Mouse (Mus musculus): Measurements from ENCODE around the gene Mrto4. TPM values are rescaled to one million over a fixed set of nuclear protein-coding genes. Genes with fewer than 3 reads are reported as not detected.

Gene Mrto4
- polyA plus RNA-seq, 1 experiment: 90.5 TPM

DNA sequence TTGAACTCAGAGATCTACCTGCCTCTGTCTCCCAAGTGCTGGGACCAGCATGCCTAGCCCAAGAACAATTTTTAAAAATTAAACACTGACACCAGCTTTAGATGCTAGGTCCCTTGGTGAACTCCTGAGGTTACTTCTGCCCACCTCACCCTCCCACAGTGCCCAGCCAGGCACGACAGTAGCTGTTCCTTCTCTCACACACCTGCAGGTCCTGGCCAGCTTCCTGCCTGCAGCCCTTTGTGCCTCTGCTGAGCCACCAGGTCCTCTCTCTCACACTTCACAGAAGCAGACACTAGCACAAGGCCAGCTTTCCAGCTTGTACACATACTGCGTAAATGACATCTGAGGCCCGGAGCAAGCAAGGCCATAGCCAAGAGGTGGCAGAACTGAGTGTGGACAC lies 46.9 kb downstream of the Mrto4 start:
- Histone ChIP-seq H3K27me3 (ENCODE audit: control insufficient read depth, insufficient read depth, low read length) (no peaks in the 10 kb centered on the region), H3K27ac (ENCODE audit: control insufficient read depth, insufficient read depth, low read depth, low read length) (no peak overlapping the region), H3K4me1 (ENCODE audit: control insufficient read depth, insufficient read depth, low read length) (peaks cover 10% of the 10 kb centered on the region), H3K36me3 (ENCODE audit: control insufficient read depth, insufficient read depth, low read length) (no peaks in the 10 kb centered on the region; the same call in 1 of the 2 replicates), H3K4me3 (ENCODE audit: control insufficient read depth, low read depth, low read length) (no peak overlapping the region)
- TF ChIP-seq POLR2A (IDR thresholded peaks at IDR 0.05; ENCODE audit: control insufficient read depth, low read depth, low read length): no peak
- TF ChIP-seq CTCF (IDR thresholded peaks at IDR 0.05; ENCODE audit: control insufficient read depth, insufficient read depth, insufficient replicate concordance, low read depth, low read length): no peak

DNA sequence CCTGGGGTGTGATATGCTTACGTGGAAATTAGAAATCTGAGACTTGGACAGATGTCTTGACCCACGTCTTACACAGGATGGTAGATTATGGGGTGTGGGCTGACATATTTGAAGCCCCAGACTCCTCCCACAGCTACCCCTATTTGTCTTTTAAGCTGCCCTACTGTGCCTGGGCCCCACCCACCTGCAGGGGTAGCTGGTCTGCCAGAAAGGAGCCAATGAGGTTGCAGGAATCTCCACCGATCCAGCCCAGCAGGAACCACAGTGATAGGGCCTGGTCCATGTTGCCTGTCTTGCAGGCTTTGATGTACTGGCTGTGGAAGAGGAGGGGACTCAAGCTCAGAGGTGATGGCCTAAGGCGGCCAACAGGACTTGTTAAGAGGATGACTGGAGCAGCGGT lies 50.1 kb downstream of the Mrto4 start:
- Histone ChIP-seq H3K4me3 (ENCODE audit: control insufficient read depth, low read depth, low read length) (no peak overlapping the region), H3K4me1 (ENCODE audit: control insufficient read depth, insufficient read depth, low read length) (peaks cover 2% of the 10 kb centered on the region; the same call in 1 of the 2 replicates), H3K27ac (ENCODE audit: control insufficient read depth, insufficient read depth, low read depth, low read length) (no peak overlapping the region), H3K36me3 (ENCODE audit: control insufficient read depth, insufficient read depth, low read length) (no peaks in the 10 kb centered on the region; the same call in 1 of the 2 replicates), H3K27me3 (ENCODE audit: control insufficient read depth, insufficient read depth, low read length) (no peaks in the 10 kb centered on the region)
- TF ChIP-seq POLR2A (IDR thresholded peaks at IDR 0.05; ENCODE audit: control insufficient read depth, low read depth, low read length) (no peak), CTCF (IDR thresholded peaks at IDR 0.05; ENCODE audit: control insufficient read depth, insufficient read depth, insufficient replicate concordance, low read depth, low read length) (no peak)

DNA sequence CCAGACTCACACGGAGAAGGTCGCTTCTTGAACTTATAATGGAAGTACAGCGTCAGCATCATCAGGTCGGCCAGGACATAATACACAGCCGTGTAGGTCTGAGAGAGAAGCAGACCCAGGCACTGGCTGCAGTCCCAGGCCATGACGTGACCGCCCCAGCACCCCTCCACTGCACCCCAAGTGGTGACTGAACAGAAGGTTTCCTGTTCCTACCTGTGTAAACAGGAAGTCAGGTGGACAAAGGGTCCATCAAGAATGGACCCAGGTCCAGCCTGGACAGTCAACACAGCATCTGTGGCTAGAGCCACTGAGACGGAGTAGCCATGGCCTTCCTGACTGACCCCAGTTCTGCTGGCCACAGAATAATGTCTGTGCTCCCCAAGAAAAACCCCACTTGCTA lies 50.6 kb downstream of the Mrto4 start:
- H3K36me3 ChIP-seq (ENCODE audit: control insufficient read depth, insufficient read depth, low read length): no peaks in the 10 kb centered on the region; the same call in 1 of the 2 replicates
- no peak overlapping the region for H3K27ac ChIP-seq (ENCODE audit: control insufficient read depth, insufficient read depth, low read depth, low read length)
- H3K4me1 ChIP-seq (ENCODE audit: control insufficient read depth, insufficient read depth, low read length): peaks cover 2% of the 10 kb centered on the region; the same call in 1 of the 2 replicates
- no peak overlapping the region for H3K4me3 ChIP-seq (ENCODE audit: control insufficient read depth, low read depth, low read length)
- TF ChIP-seq CTCF (IDR thresholded peaks at IDR 0.05; ENCODE audit: control insufficient read depth, insufficient read depth, insufficient replicate concordance, low read depth, low read length): no peak
- no peak for TF ChIP-seq POLR2A (IDR thresholded peaks at IDR 0.05; ENCODE audit: control insufficient read depth, low read depth, low read length)
- H3K27me3 ChIP-seq (ENCODE audit: control insufficient read depth, insufficient read depth, low read length): no peaks in the 10 kb centered on the region

DNA sequence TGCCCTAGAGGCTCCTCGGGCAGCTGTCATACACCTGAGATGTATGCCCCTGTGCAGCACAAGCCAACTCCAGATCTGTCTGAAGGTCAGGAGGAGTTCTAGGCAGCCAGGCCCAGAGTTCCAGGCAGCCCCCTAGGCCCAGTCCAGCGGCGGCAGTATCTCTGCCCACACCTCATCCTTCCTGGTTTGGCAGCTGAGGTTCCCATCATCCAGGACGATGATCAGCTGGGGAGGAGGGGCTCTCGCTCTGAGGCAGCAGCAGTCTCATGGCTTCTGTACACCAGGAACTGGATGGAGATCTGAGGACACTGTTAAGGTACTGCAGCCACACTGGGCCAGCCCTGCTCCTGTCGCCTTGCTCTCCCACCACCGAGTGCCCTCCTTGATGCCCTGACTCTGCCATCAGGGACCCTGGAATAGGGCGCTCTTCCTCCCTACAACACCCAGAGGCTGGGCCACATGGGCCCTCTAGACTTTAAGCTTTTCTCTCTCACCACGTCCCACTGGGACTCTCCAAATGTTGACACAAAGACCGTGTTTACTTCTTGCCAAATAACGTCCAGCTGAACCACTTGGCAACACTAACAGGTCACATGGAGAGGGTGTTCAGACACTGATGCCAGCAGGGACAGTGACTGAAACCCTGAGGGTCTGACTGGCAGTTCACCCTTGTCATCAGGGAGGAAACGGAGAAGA lies 53.6 kb downstream of the Mrto4 start:
- no peak overlapping the region for H3K27ac ChIP-seq (ENCODE audit: control insufficient read depth, insufficient read depth, low read depth, low read length)
- no peaks in the 10 kb centered on the region for H3K36me3 ChIP-seq (ENCODE audit: control insufficient read depth, insufficient read depth, low read length)
- TF ChIP-seq POLR2A (IDR thresholded peaks at IDR 0.05; ENCODE audit: control insufficient read depth, low read depth, low read length) (no peak), CTCF (IDR thresholded peaks at IDR 0.05; ENCODE audit: control insufficient read depth, insufficient read depth, insufficient replicate concordance, low read depth, low read length) (no peak)
- H3K4me3 ChIP-seq (ENCODE audit: control insufficient read depth, low read depth, low read length): no peak overlapping the region
- no peaks in the 10 kb centered on the region for H3K27me3 ChIP-seq (ENCODE audit: control insufficient read depth, insufficient read depth, low read length)
- H3K4me1 ChIP-seq (ENCODE audit: control insufficient read depth, insufficient read depth, low read length): peaks cover 2% of the 10 kb centered on the region; the same call in 1 of the 2 replicates

DNA sequence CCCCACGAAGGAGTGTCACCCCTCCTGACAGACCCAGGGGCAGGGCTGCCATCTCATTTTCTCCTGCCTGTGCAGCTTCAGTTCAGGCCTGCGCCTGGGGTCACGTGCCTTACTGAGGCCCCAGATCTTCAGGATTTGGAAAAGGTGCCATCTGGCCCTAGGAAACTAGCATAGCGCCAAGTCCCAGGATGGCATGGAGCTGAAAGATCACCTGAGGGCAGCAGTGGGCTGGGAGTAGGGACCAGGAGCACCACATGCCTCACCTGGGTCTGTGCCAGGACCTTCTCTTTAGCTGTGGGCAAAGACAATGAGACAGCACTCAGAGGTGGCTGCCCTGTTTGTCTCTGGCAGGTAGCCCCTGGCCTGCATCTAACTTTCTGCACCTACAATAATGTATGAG lies 54.8 kb downstream of the Mrto4 start:
- H3K27me3 ChIP-seq (ENCODE audit: control insufficient read depth, insufficient read depth, low read length): no peaks in the 10 kb centered on the region
- no peaks in the 10 kb centered on the region for H3K4me1 ChIP-seq (ENCODE audit: control insufficient read depth, insufficient read depth, low read length)
- no peak overlapping the region for H3K27ac ChIP-seq (ENCODE audit: control insufficient read depth, insufficient read depth, low read depth, low read length)
- no peak overlapping the region for H3K4me3 ChIP-seq (ENCODE audit: control insufficient read depth, low read depth, low read length)
- H3K36me3 ChIP-seq (ENCODE audit: control insufficient read depth, insufficient read depth, low read length): no peaks in the 10 kb centered on the region
- no peak for TF ChIP-seq POLR2A (IDR thresholded peaks at IDR 0.05; ENCODE audit: control insufficient read depth, low read depth, low read length)
- no peak for TF ChIP-seq CTCF (IDR thresholded peaks at IDR 0.05; ENCODE audit: control insufficient read depth, insufficient read depth, insufficient replicate concordance, low read depth, low read length)

Other genes starting within 250 kb of the Mrto4 start
- gene Minos1, start 221.5 kb downstream of the Mrto4 start, polyA plus RNA-seq (2012; rRNA removed): 145 and 152 TPM in 2 replicates
- 286 and 311 TPM in 2 replicates for gene Capzb, start 159.7 kb downstream of the Mrto4 start, polyA plus RNA-seq (2012; rRNA removed)
- 5.5 and 5.7 TPM in 2 replicates for gene Pqlc2, start 41.9 kb downstream of the Mrto4 start, polyA plus RNA-seq (2012; rRNA removed)
- gene Akr7a5, start 41.8 kb downstream of the Mrto4 start, polyA plus RNA-seq (2012; rRNA removed): 19.7 and 20.7 TPM in 2 replicates
- gene Emc1, start within 50 bp of the Mrto4 start, polyA plus RNA-seq (2012; rRNA removed): 12.6 and 14.4 TPM in 2 replicates
- 312 and 351 TPM in 2 replicates for gene Ubr4, start within 50 bp of the Mrto4 start, polyA plus RNA-seq (2012; rRNA removed)
- 1.2 TPM in 2 replicates for gene Iffo2, start 178.0 kb upstream of the Mrto4 start, polyA plus RNA-seq (2012; rRNA removed)